Mouse (Mus musculus) liver, adult (tissue): Measurements from ENCODE around the gene Nup160.

ENCODE experiments used
- GATA4 ChIP-seq: IDR thresholded peaks from 2 replicates; pipeline ENCODE4 v1.6.1; 2014; ENCODE audit warnings: mild to moderate bottlenecking, low read length; ENCODE audit not compliant: insufficient replicate concordance

The Nup160 gene

GRCm38 (mm10) chr2:90677007-90677406, at the start of gene Nup160:
Gene Nup160 (plus strand): TSS chr2:90677215.
- no peak for TF ChIP-seq GATA4

- no peak for TF ChIP-seq GATA4
Measured at GRCm38 (mm10) chr2:90628261-90628660, 48.8 kb upstream of the Nup160 start.

- no peak for TF ChIP-seq GATA4
Measured at GRCm38 (mm10) chr2:90629552-90629951, 47.5 kb upstream of the Nup160 start.

GRCm38 (mm10) chr2:90631938-90632733, 44.9 kb upstream of the Nup160 start:
- no peak for TF ChIP-seq GATA4

- TF ChIP-seq GATA4: no peak
Measured at GRCm38 (mm10) chr2:90634671-90635070, 42.3 kb upstream of the Nup160 start.

- TF ChIP-seq GATA4: no peak
Measured at GRCm38 (mm10) chr2:90635085-90635723, 41.8 kb upstream of the Nup160 start.

- TF ChIP-seq GATA4: no peak
Measured at GRCm38 (mm10) chr2:90636853-90637252, 40.2 kb upstream of the Nup160 start.

GRCm38 (mm10) chr2:90638986-90639746, 37.8 kb upstream of the Nup160 start:
- TF ChIP-seq GATA4: no peak

- no peak for TF ChIP-seq GATA4
Measured at GRCm38 (mm10) chr2:90639747-90640699, 37.0 kb upstream of the Nup160 start.

GRCm38 (mm10) chr2:90641007-90641709, 35.9 kb upstream of the Nup160 start:
- TF ChIP-seq GATA4: no peak

GRCm38 (mm10) chr2:90641710-90642039, 35.3 kb upstream of the Nup160 start:
- no peak for TF ChIP-seq GATA4

- TF ChIP-seq GATA4: no peak
Measured at GRCm38 (mm10) chr2:90647084-90647483, 29.9 kb upstream of the Nup160 start.

- TF ChIP-seq GATA4: no peak
Measured at GRCm38 (mm10) chr2:90649405-90649804, 27.6 kb upstream of the Nup160 start.

GRCm38 (mm10) chr2:90649965-90650364, 27.1 kb upstream of the Nup160 start:
- TF ChIP-seq GATA4: no peak
